Mouse (Mus musculus): ENCODE results near the gene Slc2a6. TPM values are rescaled to one million over a fixed set of nuclear protein-coding genes. Genes with fewer than 3 reads are reported as not detected.

The Slc2a6 gene
- polyA plus RNA-seq, 1 experiment from 2014 or later = 0.91 TPM

- no peaks in the 10 kb centered on the region for H3K36me3 ChIP-seq
- no peaks in the 10 kb centered on the region for H3K9me3 ChIP-seq (replicated peaks)
- H3K4me1 ChIP-seq = no peaks in the 10 kb centered on the region
- no peak for DNase-seq (ENCODE audit: low spot score)
- 85% methylated on average over 3 of the region's 3 CpGs for WGBS
- no peaks in the 10 kb centered on the region for H3K27me3 ChIP-seq (ENCODE audit: low read depth, poor library complexity, severe bottlenecking)
- H3K27ac ChIP-seq = no peak overlapping the region
- H3K4me3 ChIP-seq = no peak overlapping the region
These were observed 33.9 kb downstream of the Slc2a6 start for GRCm38 (mm10) chr2:26993936-26994335.

- no peaks in the 10 kb centered on the region for H3K36me3 ChIP-seq
- WGBS = 85% methylated on average over 5 of the region's 5 CpGs
- no peak overlapping the region for H3K27ac ChIP-seq
- no peaks in the 10 kb centered on the region for H3K27me3 ChIP-seq (ENCODE audit: low read depth, poor library complexity, severe bottlenecking)
- H3K4me1 ChIP-seq = no peaks in the 10 kb centered on the region
- no peak for DNase-seq (ENCODE audit: low spot score)
- H3K9me3 ChIP-seq (replicated peaks) = no peaks in the 10 kb centered on the region
- no peak overlapping the region for H3K4me3 ChIP-seq
These were observed 43.2 kb downstream of the Slc2a6 start for GRCm38 (mm10) chr2:26984640-26985039.

- no peak overlapping the region for H3K27ac ChIP-seq
- H3K36me3 ChIP-seq = no peaks in the 10 kb centered on the region
- no peaks in the 10 kb centered on the region for H3K4me1 ChIP-seq
- no peaks in the 10 kb centered on the region for H3K9me3 ChIP-seq (replicated peaks)
- WGBS = 73% methylated on average over 2 of the region's 2 CpGs
- no peaks in the 10 kb centered on the region for H3K27me3 ChIP-seq (ENCODE audit: low read depth, poor library complexity, severe bottlenecking)
- DNase-seq (ENCODE audit: low spot score) = no peak
- H3K4me3 ChIP-seq = no peak overlapping the region
These were observed 43.6 kb downstream of the Slc2a6 start for GRCm38 (mm10) chr2:26984179-26984578.

- Histone ChIP-seq H3K27ac (no peak overlapping the region), H3K4me1 (no peaks in the 10 kb centered on the region), H3K4me3 (no peak overlapping the region), H3K27me3 (ENCODE audit: low read depth, poor library complexity, severe bottlenecking) (no peaks in the 10 kb centered on the region), H3K9me3 (replicated peaks) (no peaks in the 10 kb centered on the region), H3K36me3 (no peaks in the 10 kb centered on the region)
- no peak for DNase-seq (ENCODE audit: low spot score)
- 73% methylated on average over 1 of the region's 1 CpGs for WGBS
These were observed 47.4 kb downstream of the Slc2a6 start for GRCm38 (mm10) chr2:26980361-26980760.

- H3K4me1 ChIP-seq = peaks cover 23% of the 10 kb centered on the region
- no peak overlapping the region for H3K4me3 ChIP-seq
- no peaks in the 10 kb centered on the region for H3K27me3 ChIP-seq (ENCODE audit: low read depth, poor library complexity, severe bottlenecking)
- no peaks in the 10 kb centered on the region for H3K36me3 ChIP-seq
- no peak overlapping the region for H3K27ac ChIP-seq
- DNase-seq (ENCODE audit: low spot score) = no peak
- no peaks in the 10 kb centered on the region for H3K9me3 ChIP-seq (replicated peaks)
- 37% methylated on average over 4 of the region's 4 CpGs for WGBS
These were observed 53.8 kb downstream of the Slc2a6 start for GRCm38 (mm10) chr2:26973960-26974359.

GRCm38 (mm10) chr2:26973116-26973515, 54.7 kb downstream of the Slc2a6 start, which contains the start of gene Adamts13:
Gene Adamts13 (plus strand): TSS chr2:26973416.
- H3K4me3 ChIP-seq = no peak within 1 kb of the TSS
- DNase-seq (ENCODE audit: low spot score) = no peak
- WGBS = 73% methylated on average over 3 of the region's 3 CpGs
- no peaks in the 10 kb centered on the region for H3K9me3 ChIP-seq (replicated peaks)
- no peaks in the 10 kb centered on the region for H3K36me3 ChIP-seq
- no peaks in the 10 kb centered on the region for H3K27me3 ChIP-seq (ENCODE audit: low read depth, poor library complexity, severe bottlenecking)
- no peak within 1 kb of the TSS for H3K27ac ChIP-seq
- H3K4me1 ChIP-seq = peaks cover 23% of the 10 kb centered on the region

Other genes starting within 250 kb of the Slc2a6 start
- not detected in 2 replicates for gene Abo, start 163.0 kb downstream of the Slc2a6 start, polyA plus RNA-seq (2016; fragmentation: Nextera tagmentation; extraction: Ambion mirVana)
- gene Surf6, start 125.1 kb downstream of the Slc2a6 start, polyA plus RNA-seq (2016; fragmentation: Nextera tagmentation; extraction: Ambion mirVana) = 42.1 and 43.0 TPM in 2 replicates
- 79.3 and 82.8 TPM in 2 replicates for gene Med22, start 117.3 kb downstream of the Slc2a6 start, polyA plus RNA-seq (2016; fragmentation: Nextera tagmentation; extraction: Ambion mirVana)
- 702 and 807 TPM in 2 replicates for gene Rpl7a, start 117.2 kb downstream of the Slc2a6 start, polyA plus RNA-seq (2016; fragmentation: Nextera tagmentation; extraction: Ambion mirVana)
- 50.6 and 60.5 TPM in 2 replicates for gene Surf2, start 111.6 kb downstream of the Slc2a6 start, polyA plus RNA-seq (2016; fragmentation: Nextera tagmentation; extraction: Ambion mirVana)
- 44.0 and 50.3 TPM in 2 replicates for gene Surf1, start 111.5 kb downstream of the Slc2a6 start, polyA plus RNA-seq (2016; fragmentation: Nextera tagmentation; extraction: Ambion mirVana)
- gene Surf4, start 94.1 kb downstream of the Slc2a6 start, polyA plus RNA-seq (2016; fragmentation: Nextera tagmentation; extraction: Ambion mirVana) = 171 and 192 TPM in 2 replicates
- 0.06 TPM in 1 of 2 replicates, not detected in the other for gene Stkld1, start 94.0 kb downstream of the Slc2a6 start, polyA plus RNA-seq (2016; fragmentation: Nextera tagmentation; extraction: Ambion mirVana)
- gene Rexo4, start 63.6 kb downstream of the Slc2a6 start, polyA plus RNA-seq (2016; fragmentation: Nextera tagmentation; extraction: Ambion mirVana) = 59.4 and 61.0 TPM in 2 replicates
- 0.04 TPM in 1 of 2 replicates, not detected in the other for gene Adamts13, start 54.6 kb downstream of the Slc2a6 start, polyA plus RNA-seq (2016; fragmentation: Nextera tagmentation; extraction: Ambion mirVana)
- 86.4 and 109 TPM in 2 replicates for gene Cacfd1, start 18.1 kb downstream of the Slc2a6 start, polyA plus RNA-seq (2016; fragmentation: Nextera tagmentation; extraction: Ambion mirVana)
- 0.16 and 1.5 TPM in 2 replicates for gene Mymk, start 44.2 kb upstream of the Slc2a6 start, polyA plus RNA-seq (2016; fragmentation: Nextera tagmentation; extraction: Ambion mirVana)
- 3.5 and 9.1 TPM in 2 replicates for gene Adamtsl2, start 51.4 kb upstream of the Slc2a6 start, polyA plus RNA-seq (2016; fragmentation: Nextera tagmentation; extraction: Ambion mirVana)
- 0.48 and 0.79 TPM in 2 replicates for gene Fam163b, start 114.5 kb upstream of the Slc2a6 start, polyA plus RNA-seq (2016; fragmentation: Nextera tagmentation; extraction: Ambion mirVana)
- gene Dbh, start 137.2 kb upstream of the Slc2a6 start, polyA plus RNA-seq (2016; fragmentation: Nextera tagmentation; extraction: Ambion mirVana) = not detected in 2 replicates
- 2.5 and 3.1 TPM in 2 replicates for gene Sardh, start 220.3 kb upstream of the Slc2a6 start, polyA plus RNA-seq (2016; fragmentation: Nextera tagmentation; extraction: Ambion mirVana)